21 mouse cellular contexts compared by ENCODE assay signal in the genomic region with DNA sequence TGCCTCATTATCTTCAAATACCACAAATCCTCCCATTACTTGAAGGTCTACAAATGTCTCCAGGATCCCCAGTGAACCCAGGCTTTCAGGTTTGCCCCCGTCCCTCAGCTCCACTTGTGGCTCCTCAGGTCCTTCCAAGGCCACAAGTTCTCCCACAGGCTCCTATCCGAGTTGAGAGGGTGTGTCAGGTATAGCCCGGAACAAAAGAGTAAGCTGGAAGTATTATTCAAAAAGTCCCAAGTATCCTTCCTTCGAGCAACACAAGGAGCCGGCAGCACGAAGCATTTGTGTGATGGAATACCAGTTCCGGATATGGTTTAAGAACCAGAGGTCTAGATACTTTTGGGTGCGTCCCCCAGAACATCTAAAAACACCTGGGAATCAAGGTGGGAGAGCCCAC. TPM values are rescaled to one million over a fixed set of nuclear protein-coding genes. Genes with fewer than 3 reads are reported as not detected.
"Had no signal": no experiment of that assay in that cellular context is flagged by ENCODE, and none has a peak within 500 bp of the region (broad histone marks: within the 10 kb centered on the region; RNA-seq: fewer than 3 reads in every experiment).

No protein-coding gene starts in this region.

- DNase-seq: lung, adult 18-20 months; lung, embryonic 14.5 days; lung, postnatal 10 days; lung, postnatal 4 days; retina, postnatal 1 day; right cerebral cortex, adult 18-20 months; right cerebral cortex, postnatal 25 days; right cerebral cortex, postnatal 4 days; spleen, adult 18-20 months; thymus, adult 18-20 months; thymus, postnatal 14 days; thymus, postnatal 36 days had no signal

- H3K9ac ChIP-seq: lung, embryonic 14.5 days; midbrain, embryonic 12.5 days; neural tube, embryonic 13.5 days; neural tube, embryonic 15.5 days had no signal

- H3K27me3 ChIP-seq: midbrain, embryonic 12.5 days; neural tube, embryonic 13.5 days; neural tube, embryonic 15.5 days had no signal

- H3K4me2 ChIP-seq: lung, embryonic 14.5 days; midbrain, embryonic 12.5 days; neural tube, embryonic 13.5 days; neural tube, embryonic 15.5 days had no signal

- H3K4me3 ChIP-seq: midbrain, embryonic 10.5 days; midbrain, embryonic 12.5 days; myocyte; neural tube, embryonic 13.5 days; neural tube, embryonic 15.5 days had no signal

- ATAC-seq: midbrain, embryonic 16.5 days had no signal

- H3K27ac ChIP-seq: midbrain, embryonic 10.5 days; midbrain, embryonic 12.5 days; neural tube, embryonic 13.5 days; neural tube, embryonic 15.5 days had no signal

- H3K9me3 ChIP-seq: midbrain, embryonic 10.5 days; midbrain, embryonic 12.5 days; neural tube, embryonic 13.5 days; neural tube, embryonic 15.5 days had no signal

RNA-seq across cellular contexts. Expression of a gene that starts 30.4 kb away (rescaled TPM):
- total RNA-seq: megakaryocyte-erythroid progenitor cell, adult 5-6 weeks had no signal
- polyA plus RNA-seq: lung, embryonic 16.5 days; midbrain, embryonic 10.5 days; midbrain, embryonic 12.5 days; midbrain, embryonic 16.5 days; myocyte; neural tube, embryonic 11.5 days; neural tube, embryonic 13.5 days; neural tube, embryonic 15.5 days had no signal
